ENCODE assay signal across 12 mouse cellular contexts in the genomic region with DNA sequence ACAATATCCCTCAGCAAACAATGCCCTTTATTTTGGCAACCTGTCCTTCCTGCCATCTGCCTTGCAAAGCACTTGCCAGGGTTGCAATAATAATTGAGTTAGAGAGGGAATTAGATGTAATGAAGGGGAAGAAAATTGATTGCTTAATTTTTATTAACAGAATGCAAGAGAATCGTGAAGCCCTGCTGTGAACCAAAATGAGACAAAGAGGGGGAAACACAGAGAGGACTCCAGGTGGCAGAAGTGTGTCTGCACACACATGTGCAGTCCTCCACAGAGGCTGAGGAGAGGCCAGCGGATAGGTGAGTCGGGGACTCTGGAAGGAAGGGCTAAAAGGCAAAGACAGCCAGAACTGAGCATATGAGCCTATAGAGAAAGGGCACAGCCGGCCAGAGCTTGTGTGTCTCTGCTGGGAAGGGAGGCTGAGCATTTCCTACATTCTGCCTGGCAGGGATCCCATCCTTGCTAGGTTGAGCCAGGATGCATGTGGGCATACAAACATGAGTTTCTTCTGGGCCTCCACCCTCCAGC. TPM values are rescaled to one million over a fixed set of nuclear protein-coding genes. Genes with fewer than 3 reads are reported as not detected.
DNase-seq lines count a peak whose midpoint lies in the region; ATAC-seq and TF ChIP-seq lines count a peak whose summit lies in the region.
"Had no signal": no experiment of that assay in that cellular context is flagged by ENCODE, and none has a peak within 500 bp of the region (broad histone marks: within the 10 kb centered on the region; RNA-seq: fewer than 3 reads in every experiment).

No protein-coding gene starts in this region.

- peak; percentile 16; the same call in 1 of the 2 replicates for ATAC-seq in forebrain, postnatal 0 days
- ATAC-seq in midbrain, embryonic 16.5 days: no peak
- no peak for ATAC-seq in megakaryocyte-erythroid progenitor cell, adult 5-6 weeks (replicated peaks; ENCODE audit: low FRiP score, low TSS enrichment, poor library complexity, severe bottlenecking)

- DNase-seq in lung, postnatal 14 days: peak; percentile 9
- no peak for DNase-seq in lung, postnatal 25 days (ENCODE audit: low spot score)
- DNase-seq in cerebellum, adult 8-10 months: peak; percentile 37
- peak; percentile 50 for DNase-seq in forebrain, postnatal 0 days
- DNase-seq in testis, postnatal 10 days (ENCODE audit: low spot score): no peak
- no peak for DNase-seq in lung, adult 18-20 months
- DNase-seq: adrenal gland, postnatal 14 days; gastrocnemius, postnatal 10 days; lung, embryonic 14.5 days had no signal

- H3K4me1 ChIP-seq in forebrain, postnatal 0 days (ENCODE audit: insufficient read depth): peaks cover 15% of the 10 kb centered on the region
- H3K4me1 ChIP-seq in midbrain, embryonic 16.5 days (ENCODE audit: control insufficient read depth, insufficient read depth, low read length): peaks cover 28% of the 10 kb centered on the region

- H3K27me3 ChIP-seq in forebrain, postnatal 0 days (ENCODE audit: insufficient read depth, low read length): no peaks in the 10 kb centered on the region
- no peaks in the 10 kb centered on the region for H3K27me3 ChIP-seq in midbrain, embryonic 16.5 days (ENCODE audit: control insufficient read depth, insufficient read depth, low read depth, low read length)

- H3K4me3 ChIP-seq in forebrain, postnatal 0 days (ENCODE audit: low read depth, low read length): no peak overlapping the region
- no peak overlapping the region for H3K4me3 ChIP-seq in midbrain, embryonic 16.5 days (ENCODE audit: low read depth, low read length)
- H3K4me3 ChIP-seq: myocyte had no signal

- no peak overlapping the region for H3K9ac ChIP-seq in forebrain, postnatal 0 days
- H3K9ac ChIP-seq in midbrain, embryonic 16.5 days (ENCODE audit: low read depth, low read length): no peak overlapping the region
- H3K9ac ChIP-seq: lung, embryonic 14.5 days had no signal

- no peak for TF ChIP-seq CTCF in forebrain, postnatal 0 days (IDR thresholded peaks at IDR 0.05; ENCODE audit: low read depth)

- H3K9me3 ChIP-seq in forebrain, postnatal 0 days (ENCODE audit: low read length): no peaks in the 10 kb centered on the region
- no peaks in the 10 kb centered on the region for H3K9me3 ChIP-seq in midbrain, embryonic 16.5 days (replicated peaks; ENCODE audit: control insufficient read depth, low read length, poor library complexity, severe bottlenecking)

- H3K27ac ChIP-seq in forebrain, postnatal 0 days (ENCODE audit: low read depth, low read length): peak overlapping the region; percentile 51; the same call in 1 of the 2 replicates
- H3K27ac ChIP-seq in midbrain, embryonic 16.5 days (ENCODE audit: low read length): peak overlapping the region; percentile 50

- H3K4me2 ChIP-seq in forebrain, postnatal 0 days (ENCODE audit: low read depth): no peak overlapping the region
- no peak overlapping the region for H3K4me2 ChIP-seq in midbrain, embryonic 16.5 days (ENCODE audit: low read length)
- H3K4me2 ChIP-seq: lung, embryonic 14.5 days had no signal

- 20% methylated on average over 4 of the region's 4 CpGs for WGBS in forebrain, postnatal 0 days
- 47% methylated on average over 4 of the region's 4 CpGs for WGBS in midbrain, embryonic 16.5 days

- H3K36me3 ChIP-seq in forebrain, postnatal 0 days (ENCODE audit: insufficient read depth): no peaks in the 10 kb centered on the region
- no peaks in the 10 kb centered on the region for H3K36me3 ChIP-seq in midbrain, embryonic 16.5 days (ENCODE audit: control insufficient read depth, insufficient read depth, low read length)

RNA-seq across cellular contexts. Expression of a gene that starts 9.5 kb away (rescaled TPM):
- total RNA-seq in forebrain, postnatal 0 days (2014; rRNA removed): 6.3 and 11.4 TPM in 2 replicates
- polyA plus RNA-seq in forebrain, postnatal 0 days (2015; fragmentation: Nextera tagmentation; extraction: Ambion mirVana): 4.6 TPM in 2 replicates
- 3.6 and 4.0 TPM in 2 replicates for polyA plus RNA-seq in midbrain, embryonic 16.5 days (2015; fragmentation: Nextera tagmentation; extraction: Ambion mirVana)
- 16.8 and 21.6 TPM in 2 replicates for total RNA-seq in megakaryocyte-erythroid progenitor cell, adult 5-6 weeks (2014; fragmentation: Nextera tagmentation)
- 12.6 and 52.9 TPM in 2 replicates for total RNA-seq in megakaryocyte-erythroid progenitor cell, adult 5-6 weeks (2017)

Comparison
In these comparisons a context has a peak if more than half of its experiments do, and no peak if none do; other contexts are left out.
1. DNase-seq: peak in lung, postnatal 14 days (single experiment), cerebellum, adult 8-10 months (single experiment) and forebrain, postnatal 0 days (single experiment); none in lung, postnatal 25 days (single experiment), testis, postnatal 10 days (single experiment) and lung, adult 18-20 months (0 of 2).